23 mouse cellular contexts compared by ENCODE assay signal in the genomic region with DNA sequence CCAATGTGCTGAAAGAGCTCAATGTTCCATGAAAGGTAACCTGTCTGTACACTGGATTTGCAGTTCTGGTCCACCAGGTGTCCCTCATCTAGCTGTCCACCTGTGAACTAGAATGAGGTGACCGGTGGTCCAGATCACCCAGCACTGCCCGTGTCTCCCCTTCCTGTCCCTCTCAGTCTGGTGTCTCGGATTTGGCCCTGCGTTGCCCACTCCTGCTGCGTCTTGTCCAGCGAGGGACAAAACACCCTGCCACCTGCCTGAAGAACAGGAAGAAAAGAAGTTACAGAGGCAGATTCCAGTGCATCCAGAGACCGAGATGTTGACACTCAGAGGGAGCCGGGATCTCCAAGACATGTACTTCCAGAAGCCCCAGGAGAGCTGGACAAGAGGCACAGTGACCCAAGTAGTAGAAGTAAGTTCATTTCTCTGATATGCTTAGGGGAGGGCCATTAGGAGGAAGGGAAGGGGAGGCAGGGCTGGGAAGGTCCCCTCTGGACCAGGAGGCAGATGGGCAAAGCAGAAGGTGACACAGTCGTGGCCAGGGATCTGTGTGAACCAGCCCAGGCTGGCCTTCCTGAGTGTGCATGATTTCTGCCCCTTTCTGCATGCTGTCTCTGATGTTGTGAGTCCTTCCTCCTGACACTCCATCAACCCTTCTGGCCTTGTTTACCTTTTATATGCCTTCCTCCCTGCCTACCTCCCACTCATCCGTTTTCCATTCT.
DNase-seq lines count a peak whose midpoint lies in the region; ATAC-seq lines count a peak whose summit lies in the region.
"Had no signal": no experiment of that assay in that cellular context is flagged by ENCODE, and none has a peak within 500 bp of the region (broad histone marks: within the 10 kb centered on the region; RNA-seq: fewer than 3 reads in every experiment).

No protein-coding gene starts in this region.

- peak overlapping the region; percentile 85 for H3K4me3 ChIP-seq in megakaryocyte, embryonic 14.5 days (replicated peaks)
- H3K4me3 ChIP-seq: forebrain, embryonic 10.5 days; heart, embryonic 15.5 days; hindbrain, embryonic 15.5 days; intestine, embryonic 15.5 days; midbrain, embryonic 10.5 days; myocyte; neural tube, embryonic 13.5 days; stomach, embryonic 15.5 days had no signal

- H3K27me3 ChIP-seq in megakaryocyte, embryonic 14.5 days (replicated peaks): no peaks in the 10 kb centered on the region
- H3K27me3 ChIP-seq: hindbrain, embryonic 15.5 days; intestine, embryonic 15.5 days; neural tube, embryonic 13.5 days; stomach, embryonic 15.5 days had no signal

- H3K4me1 ChIP-seq in megakaryocyte, embryonic 14.5 days: peaks cover 100% of the 10 kb centered on the region
- H3K4me1 ChIP-seq: hindbrain, embryonic 15.5 days; intestine, embryonic 15.5 days; stomach, embryonic 15.5 days had no signal

- H3K36me3 ChIP-seq in megakaryocyte, embryonic 14.5 days (replicated peaks; ENCODE audit: low read length): peaks cover 58% of the 10 kb centered on the region
- H3K36me3 ChIP-seq: forebrain, embryonic 10.5 days; heart, embryonic 15.5 days; hindbrain, embryonic 15.5 days; intestine, embryonic 15.5 days; midbrain, embryonic 10.5 days; stomach, embryonic 15.5 days had no signal

- no peaks in the 10 kb centered on the region for H3K9me3 ChIP-seq in megakaryocyte, embryonic 14.5 days
- H3K9me3 ChIP-seq: forebrain, embryonic 10.5 days; heart, embryonic 15.5 days; hindbrain, embryonic 15.5 days; intestine, embryonic 15.5 days; midbrain, embryonic 10.5 days; neural tube, embryonic 13.5 days; stomach, embryonic 15.5 days had no signal

- peak; percentile 60 for ATAC-seq in cerebellum, adult (ENCODE audit: insufficient number of reproducible peaks, low FRiP score, low TSS enrichment)
- ATAC-seq in megakaryocyte, adult 5-6 weeks (ENCODE audit: poor library complexity, severe bottlenecking): no peak
- ATAC-seq: intestine, embryonic 15.5 days; midbrain, embryonic 16.5 days had no signal

- DNase-seq in cerebellum, postnatal 4 days (ENCODE audit: low spot score in 2 of 2): no peak
- peak; percentile 79 for DNase-seq in cerebellum, adult 9-11 months
- DNase-seq in kidney, postnatal 36 days: no peak
- DNase-seq in adrenal gland, adult (ENCODE audit: inconsistent age in 2 of 2, low spot score in 1 of 2): no peak
- no peak for DNase-seq in ovary, adult 18-20 months (ENCODE audit: low spot score)
- DNase-seq: gastrocnemius, postnatal 36 days; heart, postnatal 36 days; kidney, adult 8-10 months; kidney, postnatal 14 days; lung, postnatal 4 days; thymus, postnatal 4 days had no signal
